ENCODE assay signal across 9 mouse cellular contexts in the genomic region with DNA sequence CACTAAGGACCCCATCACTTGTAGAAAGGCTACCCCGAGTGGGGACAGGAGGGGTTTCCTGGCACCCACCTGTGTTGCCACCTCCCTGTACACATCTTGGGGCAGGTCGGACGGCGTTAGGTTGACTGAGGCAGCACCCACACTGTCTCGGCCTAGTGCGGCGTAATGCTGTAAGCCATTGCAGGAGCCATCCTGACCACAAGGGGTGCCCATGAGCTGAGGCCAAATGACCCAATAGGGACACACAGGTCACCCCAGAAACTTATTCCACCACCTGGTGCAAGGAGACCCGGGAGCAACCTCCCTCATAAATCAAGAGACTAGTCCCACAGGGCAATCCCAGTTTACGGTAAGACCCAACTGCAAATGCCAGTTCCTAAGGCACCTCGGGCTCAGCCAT. TPM values are rescaled to one million over a fixed set of nuclear protein-coding genes. Genes with fewer than 3 reads are reported as not detected.
DNase-seq lines count a peak whose midpoint lies in the region; ATAC-seq and TF ChIP-seq lines count a peak whose summit lies in the region.
"Had no signal": no experiment of that assay in that cellular context is flagged by ENCODE, and none has a peak within 500 bp of the region (broad histone marks: within the 10 kb centered on the region; RNA-seq: fewer than 3 reads in every experiment).

No protein-coding gene starts in this region.

- no peak overlapping the region for H3K4me2 ChIP-seq in hindbrain, embryonic 11.5 days (replicated peaks; ENCODE audit: low read depth, low read length)
- no peak overlapping the region for H3K4me2 ChIP-seq in stomach, postnatal 0 days (replicated peaks; ENCODE audit: low read depth)
- H3K4me2 ChIP-seq: hindbrain, embryonic 14.5 days had no signal

- no peaks in the 10 kb centered on the region for H3K4me1 ChIP-seq in hindbrain, embryonic 11.5 days (replicated peaks; ENCODE audit: control insufficient read depth, insufficient read depth, low read length)
- H3K4me1 ChIP-seq in hindbrain, embryonic 10.5 days (replicated peaks), result peaks cover 18% of the 10 kb centered on the region
- no peaks in the 10 kb centered on the region for H3K4me1 ChIP-seq in cortical plate, adult 2 months (ENCODE audit: control insufficient read depth, insufficient read depth, low read length)
- no peaks in the 10 kb centered on the region for H3K4me1 ChIP-seq in stomach, postnatal 0 days (replicated peaks; ENCODE audit: control insufficient read depth, insufficient read depth)

- peak; percentile 52 for DNase-seq in hindbrain, embryonic 11.5 days (ENCODE audit: low spot score)
- no peak for DNase-seq in hindbrain, embryonic 10.5 days (ENCODE audit: low spot score)
- DNase-seq in lung, postnatal 36 days, result peak; percentile 32
- no peak for DNase-seq in lung, postnatal 4 days
- DNase-seq in stomach, postnatal 0 days (ENCODE audit: low spot score), result peak; percentile 41
- DNase-seq in urinary bladder, postnatal 4 days (ENCODE audit: low spot score in 2 of 2), result no peak
- no peak for DNase-seq in frontal cortex, postnatal 25 days (ENCODE audit: low spot score in 2 of 2)

- H3K4me3 ChIP-seq in hindbrain, embryonic 11.5 days (ENCODE audit: low read depth, low read length), result no peak overlapping the region
- no peak overlapping the region for H3K4me3 ChIP-seq in hindbrain, embryonic 10.5 days
- H3K4me3 ChIP-seq in cortical plate, adult 2 months (ENCODE audit: insufficient read depth, low read length), result no peak overlapping the region
- H3K4me3 ChIP-seq in stomach, postnatal 0 days (ENCODE audit: low read depth, low read length), result no peak overlapping the region

- H3K27me3 ChIP-seq in hindbrain, embryonic 11.5 days (ENCODE audit: control insufficient read depth, insufficient read depth, low read length), result peaks cover 7% of the 10 kb centered on the region
- H3K27me3 ChIP-seq in hindbrain, embryonic 10.5 days (ENCODE audit: insufficient read depth, poor library complexity, severe bottlenecking), result peaks cover 31% of the 10 kb centered on the region
- H3K27me3 ChIP-seq in stomach, postnatal 0 days (ENCODE audit: control insufficient read depth, insufficient read depth, low read length), result no peaks in the 10 kb centered on the region

- no peak for ATAC-seq in hindbrain, embryonic 11.5 days (ENCODE audit: low FRiP score)
- no peak for ATAC-seq in stomach, postnatal 0 days (ENCODE audit: low FRiP score, low TSS enrichment)

- peak; percentile 61 for TF ChIP-seq CTCF in cortical plate, adult 2 months (IDR thresholded peaks at IDR 0.05; ENCODE audit: extremely low read depth, insufficient read depth, low read length)
- peak; percentile 63 for TF ChIP-seq CTCF in stomach, postnatal 0 days (IDR thresholded peaks at IDR 0.05; ENCODE audit: low read depth)

- no peaks in the 10 kb centered on the region for H3K9me3 ChIP-seq in hindbrain, embryonic 11.5 days (ENCODE audit: control insufficient read depth, low read length)
- H3K9me3 ChIP-seq in hindbrain, embryonic 10.5 days, result peaks cover 49% of the 10 kb centered on the region
- H3K9me3 ChIP-seq in stomach, postnatal 0 days (ENCODE audit: control insufficient read depth, low read length), result no peaks in the 10 kb centered on the region; the same call in 1 of the 2 replicates

- H3K36me3 ChIP-seq in hindbrain, embryonic 11.5 days (ENCODE audit: control insufficient read depth, insufficient read depth, low read length), result peaks cover 36% of the 10 kb centered on the region
- peaks cover 99% of the 10 kb centered on the region for H3K36me3 ChIP-seq in hindbrain, embryonic 10.5 days
- peaks cover 49% of the 10 kb centered on the region for H3K36me3 ChIP-seq in stomach, postnatal 0 days (ENCODE audit: control insufficient read depth, insufficient read depth, low read length)

- WGBS in hindbrain, embryonic 11.5 days, result 88% methylated on average over 10 of the region's 10 CpGs
- WGBS in hindbrain, embryonic 10.5 days, result 87% methylated on average over 10 of the region's 10 CpGs
- 93% methylated on average over 10 of the region's 10 CpGs for WGBS in stomach, postnatal 0 days

- TF ChIP-seq POLR2A in cortical plate, adult 2 months (IDR thresholded peaks at IDR 0.05; ENCODE audit: extremely low read depth, insufficient read depth, low read length), result no peak

- TF ChIP-seq EP300 in stomach, postnatal 0 days (optimal IDR thresholded peaks at IDR 0.05), result no peak

- no peak overlapping the region for H3K9ac ChIP-seq in hindbrain, embryonic 11.5 days (ENCODE audit: low read depth, low read length)
- H3K9ac ChIP-seq in stomach, postnatal 0 days (ENCODE audit: low read length), result no peak overlapping the region
- H3K9ac ChIP-seq: hindbrain, embryonic 14.5 days had no signal

- H3K27ac ChIP-seq in hindbrain, embryonic 11.5 days (ENCODE audit: low read depth, low read length), result no peak overlapping the region
- H3K27ac ChIP-seq in hindbrain, embryonic 10.5 days, result no peak overlapping the region
- H3K27ac ChIP-seq in cortical plate, adult 2 months (ENCODE audit: insufficient read depth, low read length), result no peak overlapping the region
- no peak overlapping the region for H3K27ac ChIP-seq in stomach, postnatal 0 days (replicated peaks)
- H3K27ac ChIP-seq: hindbrain, embryonic 14.5 days had no signal

RNA-seq across cellular contexts. Expression of a gene that starts 8.1 kb away (rescaled TPM):
- 23.5 and 26.8 TPM in 2 replicates for polyA plus RNA-seq in hindbrain, embryonic 11.5 days (2014; fragmentation: Nextera tagmentation; extraction: Ambion mirVana)
- 47.3 and 51.6 TPM in 2 replicates for polyA plus RNA-seq in hindbrain, embryonic 10.5 days (2016; fragmentation: Nextera tagmentation; extraction: Ambion mirVana)
- 51.6 and 54.9 TPM in 2 replicates for polyA plus RNA-seq in cortical plate, adult 2 months (2012; rRNA removed)
- 16.5 and 20.6 TPM in 2 replicates for polyA plus RNA-seq in stomach, postnatal 0 days (2015; fragmentation: Nextera tagmentation; extraction: Ambion mirVana)

RNA-seq across cellular contexts. Expression of a gene that starts 16.6 kb away (rescaled TPM):
- polyA plus RNA-seq in hindbrain, embryonic 11.5 days (2014; fragmentation: Nextera tagmentation; extraction: Ambion mirVana), result 0.18 and 0.48 TPM in 2 replicates
- polyA plus RNA-seq in hindbrain, embryonic 10.5 days (2016; fragmentation: Nextera tagmentation; extraction: Ambion mirVana), result 0.12 and 0.55 TPM in 2 replicates
- 6.5 and 9.7 TPM in 2 replicates for polyA plus RNA-seq in cortical plate, adult 2 months (2012; rRNA removed)
- 13.5 and 14.9 TPM in 2 replicates for polyA plus RNA-seq in stomach, postnatal 0 days (2015; fragmentation: Nextera tagmentation; extraction: Ambion mirVana)

RNA-seq across cellular contexts. Expression of a gene that starts 21.8 kb away (rescaled TPM):
- polyA plus RNA-seq in hindbrain, embryonic 11.5 days (2014; fragmentation: Nextera tagmentation; extraction: Ambion mirVana), result 0.15 and 0.20 TPM in 2 replicates
- polyA plus RNA-seq in hindbrain, embryonic 10.5 days (2016; fragmentation: Nextera tagmentation; extraction: Ambion mirVana), result 0.08 and 0.11 TPM in 2 replicates
- 123 and 128 TPM in 2 replicates for polyA plus RNA-seq in cortical plate, adult 2 months (2012; rRNA removed)
- 0.28 and 0.38 TPM in 2 replicates for polyA plus RNA-seq in stomach, postnatal 0 days (2015; fragmentation: Nextera tagmentation; extraction: Ambion mirVana)

RNA-seq across cellular contexts. Expression of a gene that starts 28.5 kb away (rescaled TPM):
- polyA plus RNA-seq in hindbrain, embryonic 11.5 days (2014; fragmentation: Nextera tagmentation; extraction: Ambion mirVana), result 79.4 and 80.5 TPM in 2 replicates
- 124 and 136 TPM in 2 replicates for polyA plus RNA-seq in hindbrain, embryonic 10.5 days (2016; fragmentation: Nextera tagmentation; extraction: Ambion mirVana)
- polyA plus RNA-seq in cortical plate, adult 2 months (2012; rRNA removed), result 157 TPM in 2 replicates
- polyA plus RNA-seq in stomach, postnatal 0 days (2015; fragmentation: Nextera tagmentation; extraction: Ambion mirVana), result 60.0 and 68.6 TPM in 2 replicates

RNA-seq across cellular contexts. Expression of a gene that starts 34.0 kb away (rescaled TPM):
- polyA plus RNA-seq in hindbrain, embryonic 11.5 days (2014; fragmentation: Nextera tagmentation; extraction: Ambion mirVana), result 595 and 605 TPM in 2 replicates
- 657 and 686 TPM in 2 replicates for polyA plus RNA-seq in hindbrain, embryonic 10.5 days (2016; fragmentation: Nextera tagmentation; extraction: Ambion mirVana)
- polyA plus RNA-seq in cortical plate, adult 2 months (2012; rRNA removed), result 1,018 and 1,074 TPM in 2 replicates
- 1,012 and 1,042 TPM in 2 replicates for polyA plus RNA-seq in stomach, postnatal 0 days (2015; fragmentation: Nextera tagmentation; extraction: Ambion mirVana)

Comparison
In these comparisons a context has a peak if more than half of its experiments do, and no peak if none do; other contexts are left out.
1. DNase-seq: peak in hindbrain, embryonic 11.5 days (single experiment), lung, postnatal 36 days (single experiment) and stomach, postnatal 0 days (single experiment); none in hindbrain, embryonic 10.5 days (single experiment), lung, postnatal 4 days (0 of 2), urinary bladder, postnatal 4 days (0 of 2) and frontal cortex, postnatal 25 days (0 of 2).
2. RNA of a gene that starts 21.8 kb away (polyA plus RNA-seq): 123 to 128 TPM in cortical plate, adult 2 months; 0.28 to 0.38 TPM in stomach, postnatal 0 days, 0.15 to 0.20 TPM in hindbrain, embryonic 11.5 days and 0.08 to 0.11 TPM in hindbrain, embryonic 10.5 days; every median in the first group is over 10 times any median in the second.